Mouse (Mus musculus) embryonic facial prominence, embryonic 10.5 days (tissue): ENCODE results near the gene Serpini2. TPM values are rescaled to one million over a fixed set of nuclear protein-coding genes. Genes with fewer than 3 reads are reported as not detected.

Source experiments
- DNase-seq: peaks from one replicate; pipeline ENCODE4 v3.0.0-alpha.2; 2017; ENCODE audit warnings: low spot score
- H3K27ac ChIP-seq: fragments of 300-500 bp; sonication (generic); replicated peaks from 2 replicates; pipeline ENCODE4 v1.5.1; 2016; ENCODE audit warnings: mild to moderate bottlenecking
- H3K27me3 ChIP-seq: fragments of 300-500 bp; sonication (generic); replicated peaks from 2 replicates; pipeline ENCODE4 v1.6.1; 2016; ENCODE audit warnings: low read depth, mild to moderate bottlenecking; ENCODE audit not compliant: poor library complexity, severe bottlenecking
- H3K36me3 ChIP-seq: fragments of 300-500 bp; sonication (generic); replicated peaks from 2 replicates; pipeline ENCODE4 v1.6.1; 2016; ENCODE audit warnings: mild to moderate bottlenecking, moderate library complexity
- H3K4me1 ChIP-seq: fragments of 300-500 bp; sonication (generic); 2 replicates; pipeline ENCODE4 v1.6.1; 2016
- H3K4me3 ChIP-seq: fragments of 300-500 bp; sonication (generic); 2 replicates; pipeline ENCODE4 v1.5.1; 2016; ENCODE audit warnings: mild to moderate bottlenecking, moderate library complexity
- H3K9me3 ChIP-seq: fragments of 300-500 bp; sonication (generic); 2 replicates; pipeline ENCODE4 v1.6.1; 2016; ENCODE audit warnings: mild to moderate bottlenecking
- WGBS: fragments of 180-500 bp; shearing (Covaris S2); methylation state at CpG from one replicate; pipeline ENCODE4 v1.1.7; 2016; 5-methylcytosine and 5-hydroxymethylcytosine counted together
- polyA plus RNA-seq: library from polyadenylated mRNA; unstranded; fragments of >200 nt; fragmentation: Nextera tagmentation; extraction: Ambion mirVana; gene quantifications from 2 replicates; pipeline ENCODE4 v1.2.1, GENCODE M21; 2016

Gene Serpini2
- polyA plus RNA-seq, 1 experiment from 2014 or later, result not detected

- Histone ChIP-seq H3K27me3 (no peaks in the 10 kb centered on the region), H3K4me1 (no peaks in the 10 kb centered on the region), H3K9me3 (no peaks in the 10 kb centered on the region), H3K4me3 (no peak overlapping the region), H3K27ac (no peak overlapping the region), H3K36me3 (no peaks in the 10 kb centered on the region)
- no peak for DNase-seq
Observed at GRCm38 (mm10) chr3:75259356-75259755, 10.5 kb downstream of the Serpini2 start.

GRCm38 (mm10) chr3:75219694-75220093 lies 50.2 kb downstream of the Serpini2 start:
- H3K27ac ChIP-seq, result no peak overlapping the region
- no peaks in the 10 kb centered on the region for H3K9me3 ChIP-seq
- H3K27me3 ChIP-seq, result no peaks in the 10 kb centered on the region
- no peaks in the 10 kb centered on the region for H3K36me3 ChIP-seq
- no peak overlapping the region for H3K4me3 ChIP-seq
- 72% methylated on average over 3 of the region's 3 CpGs for WGBS
- H3K4me1 ChIP-seq, result no peaks in the 10 kb centered on the region
- DNase-seq, result no peak

GRCm38 (mm10) chr3:75219211-75219610 lies 50.7 kb downstream of the Serpini2 start:
- Histone ChIP-seq H3K4me3 (no peak overlapping the region), H3K27ac (no peak overlapping the region), H3K27me3 (no peaks in the 10 kb centered on the region), H3K36me3 (no peaks in the 10 kb centered on the region), H3K9me3 (no peaks in the 10 kb centered on the region), H3K4me1 (no peaks in the 10 kb centered on the region)
- peak; percentile 41 for DNase-seq
- 10% methylated on average over 1 of the region's 1 CpGs for WGBS

- WGBS, result 41% methylated on average over 12 of the region's 12 CpGs
- no peak overlapping the region for H3K4me3 ChIP-seq
- H3K9me3 ChIP-seq, result no peaks in the 10 kb centered on the region
- no peaks in the 10 kb centered on the region for H3K4me1 ChIP-seq
- H3K27ac ChIP-seq, result no peak overlapping the region
- H3K36me3 ChIP-seq, result no peaks in the 10 kb centered on the region
- DNase-seq, result peak; percentile 63
- no peaks in the 10 kb centered on the region for H3K27me3 ChIP-seq
Observed at GRCm38 (mm10) chr3:75202808-75203503, 66.9 kb downstream of the Serpini2 start.

Other genes with a start within 250 kb of the Serpini2 start
- gene Zbbx, start 105.0 kb downstream of the Serpini2 start, polyA plus RNA-seq, result 0.24 TPM in 1 of 2 replicates, not detected in the other
- not detected in 2 replicates for gene Wdr49, start 212.1 kb upstream of the Serpini2 start, polyA plus RNA-seq